Mouse (Mus musculus) G1E (cell line): ENCODE results near the gene Slc1a4. TPM values are rescaled to one million over a fixed set of nuclear protein-coding genes. Genes with fewer than 3 reads are reported as not detected.

Experiments used
- ATAC-seq: 2 replicates; pipeline ENCODE4 v1.8.0; 2016; ENCODE audit warnings: mild to moderate bottlenecking; ENCODE audit not compliant: insufficient number of reproducible peaks, poor library complexity, low FRiP score, severe bottlenecking; ENCODE audit errors: extremely low read depth
- DNase-seq: peaks from one replicate; pipeline ENCODE4 v3.0.0; 2012; ENCODE audit warnings: low spot score
- H3K27me3 ChIP-seq: 2 replicates; pipeline ENCODE4 v1.6.1; 2012; ENCODE audit warnings: mild to moderate bottlenecking, low read length, inconsistent platforms; ENCODE audit not compliant: insufficient read depth
- H3K36me3 ChIP-seq: replicated peaks from 2 replicates; pipeline ENCODE3; 2012; ENCODE audit warnings: mild to moderate bottlenecking, inconsistent platforms
- H3K4me1 ChIP-seq: 2 replicates; pipeline ENCODE4 v1.6.1; 2012; ENCODE audit warnings: low read depth, low read length, inconsistent platforms, mixed read lengths; ENCODE audit not compliant: insufficient read depth
- H3K4me3 ChIP-seq: 2 replicates; pipeline ENCODE4 v1.5.1; 2012; ENCODE audit warnings: low read depth, mild to moderate bottlenecking, inconsistent platforms, low read length, moderate library complexity, mixed read lengths
- H3K9me3 ChIP-seq: replicated peaks from 2 replicates; pipeline ENCODE4 v1.6.1; 2012; ENCODE audit warnings: inconsistent platforms
- CTCF ChIP-seq: IDR thresholded peaks from 2 replicates; pipeline ENCODE4 v1.5.1; 2012; ENCODE audit warnings: low read depth, low read length, inconsistent platforms, mixed read lengths
- GATA1 ChIP-seq: IDR thresholded peaks from 2 replicates; pipeline ENCODE4 v1.6.1; 2012; ENCODE audit warnings: borderline replicate concordance, low read length, inconsistent platforms, mixed read lengths
- GATA2 ChIP-seq: IDR thresholded peaks from 2 replicates; pipeline ENCODE4 v1.6.1; 2012; ENCODE audit warnings: low read depth, low read length, inconsistent platforms, borderline replicate concordance
- POLR2AphosphoS5 ChIP-seq: IDR thresholded peaks from 2 replicates; pipeline ENCODE4 v1.6.1; 2012; ENCODE audit warnings: low read depth, low read length, inconsistent platforms; ENCODE audit not compliant: insufficient replicate concordance
- TAL1 ChIP-seq: conservative IDR thresholded peaks from 2 replicates; pipeline ENCODE4 v1.6.1; 2012; ENCODE audit warnings: low read depth, low read length, inconsistent platforms, mixed read lengths
- polyA plus RNA-seq: library from polyadenylated mRNA; stranded (reverse); fragments of >175 nt; gene quantifications from 2 replicates; pipeline ENCODE4 v1.2.3, GENCODE M21; 2012
- total RNA-seq, 2 experiments: library from RNA; stranded (forward) in 1 of 2; stranded (reverse) in 1 of 2; fragments of 200-1000 nt in 1 of 2; fragments of >200 nt in 1 of 2; fragmentation: Nextera tagmentation in 1 of 2; gene quantifications; 2 replicates each; pipeline ENCODE4 v1.2.3; 2014 to 2017

Gene Slc1a4
- total and polyA plus RNA-seq, 3 experiments, result 0.71 to 7.2 (median 6.1) TPM

GRCm38 (mm10) chr11:20328771-20329170, 3.7 kb downstream of the Slc1a4 start:
- H3K4me3 ChIP-seq, result no peak overlapping the region

GRCm38 (mm10) chr11:20326328-20326995, 6.1 kb downstream of the Slc1a4 start:
- H3K36me3 ChIP-seq, result peaks cover 30% of the 10 kb centered on the region
- no peak for TF ChIP-seq POLR2AphosphoS5
- no peak for TF ChIP-seq GATA2
- TF ChIP-seq GATA1, result no peak
- TF ChIP-seq TAL1, result no peak
- TF ChIP-seq CTCF, result no peak
- no peaks in the 10 kb centered on the region for H3K9me3 ChIP-seq
- DNase-seq (no peak), ATAC-seq (no peak)
- peaks cover 60% of the 10 kb centered on the region for H3K4me1 ChIP-seq
- H3K27me3 ChIP-seq, result no peaks in the 10 kb centered on the region
- H3K4me3 ChIP-seq, result no peak overlapping the region

More at GRCm38 (mm10) chr11:20328771-20329170, 3.7 kb downstream of the Slc1a4 start:
- H3K36me3 ChIP-seq, result peaks cover 18% of the 10 kb centered on the region
- 0 out of 2 replicates have a peak, but pooled peaks cover 4% of the 10 kb centered on the region for H3K27me3 ChIP-seq
- no peaks in the 10 kb centered on the region for H3K9me3 ChIP-seq
- ATAC-seq (no peak), DNase-seq (no peak)
- peaks cover 75% of the 10 kb centered on the region for H3K4me1 ChIP-seq
- no peak for TF ChIP-seq TAL1
- no peak for TF ChIP-seq GATA2
- no peak for TF ChIP-seq GATA1
- no peak for TF ChIP-seq POLR2AphosphoS5
- TF ChIP-seq CTCF, result no peak

- peaks cover 52% of the 10 kb centered on the region for H3K4me1 ChIP-seq
- ATAC-seq (peak; percentile 82), DNase-seq (peak; percentile 36)
- no peaks in the 10 kb centered on the region for H3K9me3 ChIP-seq
- H3K4me3 ChIP-seq, result no peak overlapping the region; the same call in 1 of the 2 replicates
- H3K27me3 ChIP-seq, result no peaks in the 10 kb centered on the region
- peaks cover 32% of the 10 kb centered on the region for H3K36me3 ChIP-seq
- no peak for TF ChIP-seq TAL1
- TF ChIP-seq GATA1, result no peak
- no peak for TF ChIP-seq GATA2
- no peak for TF ChIP-seq POLR2AphosphoS5
- no peak for TF ChIP-seq CTCF
Observed at GRCm38 (mm10) chr11:20325073-20325694, 7.3 kb downstream of the Slc1a4 start.

GRCm38 (mm10) chr11:20324006-20324405, 8.5 kb downstream of the Slc1a4 start:
- Histone ChIP-seq H3K27me3 (no peaks in the 10 kb centered on the region), H3K36me3 (peaks cover 28% of the 10 kb centered on the region), H3K4me3 (no peak overlapping the region), H3K9me3 (no peaks in the 10 kb centered on the region), H3K4me1 (peaks cover 46% of the 10 kb centered on the region)
- no peak for DNase-seq
- TF ChIP-seq CTCF (no peak), GATA2 (no peak), POLR2AphosphoS5 (no peak), TAL1 (no peak), GATA1 (no peak)
- ATAC-seq, result no peak

GRCm38 (mm10) chr11:20322366-20322765, 10.1 kb downstream of the Slc1a4 start:
- ATAC-seq (no peak), DNase-seq (no peak)
- peaks cover 36% of the 10 kb centered on the region for H3K4me1 ChIP-seq
- H3K4me3 ChIP-seq, result no peak overlapping the region
- H3K9me3 ChIP-seq, result no peaks in the 10 kb centered on the region
- no peak for TF ChIP-seq POLR2AphosphoS5
- TF ChIP-seq TAL1, result no peak
- no peak for TF ChIP-seq GATA2
- TF ChIP-seq GATA1, result no peak
- no peaks in the 10 kb centered on the region for H3K27me3 ChIP-seq
- H3K36me3 ChIP-seq, result peaks cover 26% of the 10 kb centered on the region

- no peak for ATAC-seq
- peaks cover 24% of the 10 kb centered on the region for H3K4me1 ChIP-seq
Observed at GRCm38 (mm10) chr11:20320661-20321060, 11.9 kb downstream of the Slc1a4 start.

More at GRCm38 (mm10) chr11:20320661-20321060, 11.9 kb downstream of the Slc1a4 start:
- DNase-seq, result no peak
- Histone ChIP-seq H3K4me3 (no peak overlapping the region), H3K27me3 (no peaks in the 10 kb centered on the region), H3K9me3 (no peaks in the 10 kb centered on the region), H3K36me3 (peaks cover 36% of the 10 kb centered on the region)
- TF ChIP-seq POLR2AphosphoS5 (no peak), GATA1 (no peak), GATA2 (no peak), TAL1 (no peak), CTCF (no peak)
